Mouse (Mus musculus) cerebellum, adult 11 months (tissue): ENCODE data around the gene Echs1.

ENCODE experiments used
- DNase-seq: peaks from one replicate; pipeline ENCODE4 v3.0.0; 2022

Echs1 gene

GRCm38 (mm10) chr7:140060936-140061831 is 55.1 kb downstream of the Echs1 start:
- no peak for DNase-seq

- no peak for DNase-seq
Observed at GRCm38 (mm10) chr7:140059601-140060000, 56.7 kb downstream of the Echs1 start.

GRCm38 (mm10) chr7:140058528-140058927 is 57.7 kb downstream of the Echs1 start:
- DNase-seq = no peak

GRCm38 (mm10) chr7:140057413-140058407 is 58.6 kb downstream of the Echs1 start:
- no peak for DNase-seq
